Mouse (Mus musculus): ENCODE measurements around the gene Mpi. TPM values are rescaled to one million over a fixed set of nuclear protein-coding genes. Genes with fewer than 3 reads are reported as not detected.

The Mpi gene
- polyA plus RNA-seq, 1 experiment from 2014 or later = 25.8 TPM

DNA sequence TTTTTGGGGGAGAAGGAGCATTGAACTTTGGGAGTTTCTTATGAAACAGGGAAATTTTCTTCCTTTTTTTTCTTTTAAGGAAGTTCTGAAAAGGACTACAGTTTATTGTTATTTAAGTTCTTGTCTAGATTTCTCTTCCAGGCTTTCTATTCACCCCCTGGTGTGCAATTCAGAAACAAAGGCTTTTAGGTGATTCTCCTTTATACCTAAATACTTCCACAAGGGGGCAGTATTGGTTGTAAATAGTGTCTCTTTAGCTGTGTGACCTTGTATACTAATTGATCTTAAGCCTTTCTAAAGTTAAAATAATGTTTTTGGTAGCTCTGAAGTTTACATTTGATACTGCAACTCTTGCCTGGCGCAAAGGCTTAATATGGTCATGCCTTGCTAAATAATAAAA, 28.8 kb downstream of the Mpi start:
- ATAC-seq (replicated peaks; ENCODE audit: low FRiP score) (no peak), DNase-seq (ENCODE audit: low spot score) (no peak)
- Histone ChIP-seq H3K27me3 (replicated peaks; ENCODE audit: control insufficient read depth, insufficient read depth, low read length) (no peaks in the 10 kb centered on the region), H3K4me3 (ENCODE audit: low read depth, low read length) (no peak overlapping the region), H3K4me1 (replicated peaks; ENCODE audit: control insufficient read depth, insufficient read depth, low read length) (peaks cover 10% of the 10 kb centered on the region), H3K4me2 (no peak overlapping the region), H3K27ac (ENCODE audit: low read depth, low read length) (no peak overlapping the region), H3K36me3 (ENCODE audit: control insufficient read depth, insufficient read depth, low read length) (no peaks in the 10 kb centered on the region), H3K9me3 (ENCODE audit: control insufficient read depth, low read length) (no peaks in the 10 kb centered on the region), H3K9ac (ENCODE audit: low read depth, low read length) (no peak overlapping the region)
- WGBS = 71% methylated on average over 1 of the region's 1 CpGs

DNA sequence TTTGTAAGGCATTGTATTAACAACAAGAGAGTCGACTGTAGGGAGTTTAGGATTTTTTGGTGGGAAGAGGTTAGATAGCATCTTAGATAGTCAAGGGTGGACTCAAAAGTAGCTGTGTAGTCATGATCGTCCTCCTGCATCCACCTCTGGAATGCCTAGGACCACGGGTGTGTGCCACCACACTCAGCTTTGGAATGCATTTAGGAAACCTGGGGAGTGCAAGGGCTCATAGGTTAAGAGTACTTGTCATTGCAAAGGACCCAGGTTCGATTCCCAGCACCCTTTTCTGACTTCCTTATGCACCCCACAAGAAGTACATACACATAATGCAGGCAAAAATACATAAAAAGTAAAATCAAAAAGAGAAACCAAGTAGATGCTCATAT, 29.7 kb downstream of the Mpi start:
- no peak for ATAC-seq (replicated peaks; ENCODE audit: low FRiP score)
- Histone ChIP-seq H3K4me2 (peak overlapping the region; percentile 82), H3K4me3 (ENCODE audit: low read depth, low read length) (peak overlapping the region; percentile 91; the same call in 1 of the 2 replicates), H3K27ac (ENCODE audit: low read depth, low read length) (no peak overlapping the region; the same call in 1 of the 2 replicates), H3K27me3 (replicated peaks; ENCODE audit: control insufficient read depth, insufficient read depth, low read length) (no peaks in the 10 kb centered on the region), H3K4me1 (replicated peaks; ENCODE audit: control insufficient read depth, insufficient read depth, low read length) (peaks cover 10% of the 10 kb centered on the region), H3K9ac (ENCODE audit: low read depth, low read length) (peak overlapping the region; percentile 96; the same call in 1 of the 2 replicates), H3K9me3 (ENCODE audit: control insufficient read depth, low read length) (no peaks in the 10 kb centered on the region), H3K36me3 (ENCODE audit: control insufficient read depth, insufficient read depth, low read length) (no peaks in the 10 kb centered on the region)
- 63% methylated on average over 4 of the region's 4 CpGs for WGBS
- no peak for DNase-seq (ENCODE audit: low spot score)

DNA sequence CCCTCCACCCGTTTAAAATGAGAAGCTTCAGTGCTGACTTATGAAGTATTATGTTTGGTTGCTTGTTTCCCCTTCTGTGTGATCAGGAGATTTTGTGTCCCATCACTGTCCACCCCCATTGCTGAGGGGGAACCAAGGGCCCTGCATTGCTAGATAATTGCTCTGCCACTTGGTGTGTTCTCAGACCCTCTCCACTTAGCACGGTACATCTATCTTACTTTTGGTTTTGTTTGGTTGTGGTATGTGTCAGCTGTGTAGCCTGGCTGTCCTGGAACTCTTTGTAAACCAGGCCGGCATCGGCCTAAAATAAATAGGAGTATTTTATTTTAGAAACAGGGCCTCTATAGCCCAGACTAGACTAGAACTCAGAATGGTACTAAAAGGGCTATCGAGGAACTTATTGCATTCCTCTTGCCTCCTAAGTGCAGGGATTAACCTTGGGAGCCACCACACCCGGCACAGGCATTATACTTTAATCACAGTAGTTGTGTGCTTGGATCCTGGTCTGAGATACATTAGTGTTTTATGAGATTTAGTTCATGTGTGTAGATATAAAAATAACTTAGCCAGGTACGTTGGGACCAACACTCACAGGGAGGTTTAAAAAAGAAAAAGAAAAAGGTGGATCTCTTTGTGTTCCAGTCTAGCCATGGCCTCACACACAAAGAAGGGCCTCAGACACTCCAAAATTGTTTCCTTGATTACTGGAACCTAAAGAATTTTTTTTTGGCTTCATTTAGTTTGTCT, 30.3 kb downstream of the Mpi start:
- no peak for DNase-seq (ENCODE audit: low spot score)
- no peak for ATAC-seq (replicated peaks; ENCODE audit: low FRiP score)
- H3K36me3 ChIP-seq (ENCODE audit: control insufficient read depth, insufficient read depth, low read length) = no peaks in the 10 kb centered on the region
- no peak overlapping the region; the same call in 1 of the 2 replicates for H3K27ac ChIP-seq (ENCODE audit: low read depth, low read length)
- 37% methylated on average over 7 of the region's 7 CpGs for WGBS
- no peaks in the 10 kb centered on the region for H3K27me3 ChIP-seq (replicated peaks; ENCODE audit: control insufficient read depth, insufficient read depth, low read length)
- H3K9me3 ChIP-seq (ENCODE audit: control insufficient read depth, low read length) = no peaks in the 10 kb centered on the region
- H3K4me2 ChIP-seq = peak overlapping the region; percentile 82
- peaks cover 10% of the 10 kb centered on the region for H3K4me1 ChIP-seq (replicated peaks; ENCODE audit: control insufficient read depth, insufficient read depth, low read length)
- H3K9ac ChIP-seq (ENCODE audit: low read depth, low read length) = peak overlapping the region; percentile 96
- peak overlapping the region; percentile 91 for H3K4me3 ChIP-seq (ENCODE audit: low read depth, low read length)

DNA sequence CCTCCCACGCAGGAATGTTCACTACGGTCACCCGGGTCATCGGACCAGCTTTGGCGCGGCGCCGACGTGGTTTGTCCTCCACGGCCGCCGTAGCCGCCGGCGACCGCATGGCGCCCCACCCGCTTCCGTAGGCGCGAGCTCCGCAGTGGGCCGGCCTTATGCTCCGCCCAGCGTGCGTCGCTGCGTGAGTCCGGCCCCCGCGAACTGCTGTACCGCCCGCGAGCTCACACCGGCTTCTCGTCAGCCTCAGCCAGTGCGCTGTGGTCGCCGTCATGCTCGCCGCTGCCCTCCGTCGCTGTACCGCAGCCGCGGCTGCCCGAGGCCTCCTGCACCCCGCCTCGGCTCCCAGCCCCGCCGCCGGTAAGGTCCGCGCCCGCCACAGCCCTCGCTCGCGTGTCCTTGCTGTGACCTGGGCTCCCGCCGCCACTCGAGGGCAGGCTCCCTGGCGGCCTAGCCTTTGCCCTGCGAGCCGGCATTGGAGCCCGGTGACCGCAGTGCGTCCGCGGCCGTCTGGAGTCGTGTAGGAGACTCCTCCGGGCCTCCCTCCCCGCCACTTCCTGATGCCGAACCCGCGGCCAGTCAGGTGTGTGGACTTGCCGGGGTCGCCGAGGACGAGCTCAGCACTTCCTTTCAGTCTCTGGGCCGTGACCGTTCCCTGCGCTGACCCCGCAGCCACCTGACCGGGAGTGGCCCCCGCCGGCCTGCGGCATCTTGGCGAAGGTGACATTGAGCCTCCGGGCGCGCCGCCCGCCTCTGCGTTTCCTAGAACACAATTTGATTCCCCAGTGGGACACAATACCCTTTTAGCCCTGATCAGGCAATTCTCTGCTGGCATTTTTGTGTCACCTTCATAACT, 31.3 kb downstream of the Mpi start, which contains the start of gene Cox5a:
TSS of gene Cox5a (plus strand) at position 219 of the 856 bp plus-strand sequence.
- DNase-seq (ENCODE audit: low spot score) (peak; percentile 90), ATAC-seq (replicated peaks; ENCODE audit: low FRiP score) (peak; percentile 98)
- H3K4me2 ChIP-seq = peak within 1 kb of the TSS; percentile 82
- H3K9me3 ChIP-seq (ENCODE audit: control insufficient read depth, low read length) = no peaks in the 10 kb centered on the region
- H3K27me3 ChIP-seq (replicated peaks; ENCODE audit: control insufficient read depth, insufficient read depth, low read length) = no peaks in the 10 kb centered on the region
- H3K9ac ChIP-seq (ENCODE audit: low read depth, low read length) = peak within 1 kb of the TSS; percentile 96
- under 1% methylated on average over 95 of the region's 95 CpGs for WGBS
- peak within 1 kb of the TSS; percentile 89 for H3K27ac ChIP-seq (ENCODE audit: low read depth, low read length)
- peaks cover 10% of the 10 kb centered on the region for H3K4me1 ChIP-seq (replicated peaks; ENCODE audit: control insufficient read depth, insufficient read depth, low read length)
- H3K4me3 ChIP-seq (ENCODE audit: low read depth, low read length) = peak within 1 kb of the TSS; percentile 91
- H3K36me3 ChIP-seq (ENCODE audit: control insufficient read depth, insufficient read depth, low read length) = no peaks in the 10 kb centered on the region

DNA sequence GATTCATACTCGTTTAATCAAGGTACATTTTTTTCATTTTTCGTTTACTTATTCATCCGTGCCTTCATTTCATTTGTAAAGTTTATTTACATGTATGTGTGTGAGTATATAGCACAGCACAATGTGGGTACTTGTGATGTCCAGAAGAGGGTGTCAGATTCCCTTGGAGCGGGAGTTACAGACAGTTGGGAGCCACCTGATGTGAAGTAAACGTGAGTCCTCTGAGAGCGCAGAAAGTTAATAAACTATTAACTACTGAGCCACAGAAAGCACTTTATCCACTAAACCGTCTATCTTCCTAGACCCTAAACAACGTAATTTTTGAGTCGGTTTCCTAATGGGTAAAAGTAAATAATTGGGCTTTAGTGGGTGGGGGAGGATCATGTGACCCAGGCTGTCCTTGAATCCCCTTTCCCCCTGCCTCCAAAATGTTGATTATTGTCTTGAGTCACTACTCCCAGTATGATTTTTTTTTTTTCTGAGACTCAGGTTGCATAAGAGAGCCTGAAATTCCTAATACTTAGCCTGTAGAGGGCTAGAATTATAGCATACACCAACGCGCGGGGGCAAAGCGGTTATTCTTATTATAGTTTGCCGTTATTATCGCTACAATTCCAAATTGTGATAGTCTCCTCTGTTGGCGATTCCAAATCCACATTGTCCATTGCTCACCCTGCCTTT, 32.0 kb downstream of the Mpi start:
- Histone ChIP-seq H3K4me1 (replicated peaks; ENCODE audit: control insufficient read depth, insufficient read depth, low read length) (peaks cover 10% of the 10 kb centered on the region), H3K36me3 (ENCODE audit: control insufficient read depth, insufficient read depth, low read length) (no peaks in the 10 kb centered on the region), H3K27me3 (replicated peaks; ENCODE audit: control insufficient read depth, insufficient read depth, low read length) (no peaks in the 10 kb centered on the region), H3K9ac (ENCODE audit: low read depth, low read length) (peak overlapping the region; percentile 52), H3K27ac (ENCODE audit: low read depth, low read length) (peak overlapping the region; percentile 89), H3K9me3 (ENCODE audit: control insufficient read depth, low read length) (no peaks in the 10 kb centered on the region), H3K4me2 (peak overlapping the region; percentile 82), H3K4me3 (ENCODE audit: low read depth, low read length) (peak overlapping the region; percentile 91)
- DNase-seq (ENCODE audit: low spot score) = no peak
- ATAC-seq (replicated peaks; ENCODE audit: low FRiP score) = peak; percentile 15
- 29% methylated on average over 16 of the region's 16 CpGs for WGBS

DNA sequence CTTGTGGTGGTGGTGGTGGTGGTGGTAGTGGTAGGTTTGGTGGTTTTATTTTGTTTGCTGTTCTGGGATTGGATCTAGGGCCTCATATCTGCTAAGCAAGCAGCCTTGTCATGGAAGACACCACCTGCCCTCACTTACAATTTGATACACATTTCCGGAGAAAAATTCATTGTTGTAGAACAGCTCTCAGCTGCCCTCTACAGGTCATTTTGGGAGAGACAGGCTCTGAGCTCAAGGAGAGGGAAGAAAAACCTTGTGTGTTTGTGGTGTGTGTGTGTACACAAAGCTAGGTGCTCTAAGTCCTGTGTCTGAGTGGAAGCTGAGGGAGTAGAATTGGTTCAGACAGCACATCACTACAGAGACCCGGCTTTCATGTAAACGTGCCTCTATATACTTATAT, 35.5 kb downstream of the Mpi start:
- WGBS = 3% methylated on average over 3 of the region's 3 CpGs
- Histone ChIP-seq H3K9ac (ENCODE audit: low read depth, low read length) (no peak overlapping the region), H3K27me3 (replicated peaks; ENCODE audit: control insufficient read depth, insufficient read depth, low read length) (no peaks in the 10 kb centered on the region), H3K36me3 (ENCODE audit: control insufficient read depth, insufficient read depth, low read length) (no peaks in the 10 kb centered on the region), H3K27ac (ENCODE audit: low read depth, low read length) (no peak overlapping the region), H3K4me1 (replicated peaks; ENCODE audit: control insufficient read depth, insufficient read depth, low read length) (peaks cover under 1% of the 10 kb centered on the region), H3K4me2 (no peak overlapping the region), H3K4me3 (ENCODE audit: low read depth, low read length) (no peak overlapping the region), H3K9me3 (ENCODE audit: control insufficient read depth, low read length) (no peaks in the 10 kb centered on the region)
- no peak for DNase-seq (ENCODE audit: low spot score)
- no peak for ATAC-seq (replicated peaks; ENCODE audit: low FRiP score)

DNA sequence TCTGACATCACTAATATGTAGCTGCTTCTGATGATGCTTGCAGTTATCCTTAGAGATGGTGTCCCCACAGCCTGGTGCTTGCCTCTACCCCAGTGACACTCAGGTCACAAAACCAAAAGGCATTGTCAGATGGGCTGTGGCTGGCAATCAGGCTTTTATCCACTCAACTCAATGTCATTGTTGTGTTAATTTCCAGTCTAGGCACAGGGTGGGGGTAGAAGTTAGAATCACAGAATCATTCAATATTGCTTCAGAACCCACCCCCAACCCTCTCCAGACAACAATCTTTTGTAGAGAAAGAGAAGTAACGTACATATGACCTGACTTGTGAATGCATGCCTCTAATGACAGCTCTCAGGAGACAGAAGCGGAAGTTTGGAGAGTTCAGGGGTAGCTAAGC, 42.0 kb downstream of the Mpi start:
- Histone ChIP-seq H3K9me3 (ENCODE audit: control insufficient read depth, low read length) (no peaks in the 10 kb centered on the region), H3K27ac (ENCODE audit: low read depth, low read length) (no peak overlapping the region), H3K4me1 (replicated peaks; ENCODE audit: control insufficient read depth, insufficient read depth, low read length) (peaks cover 9% of the 10 kb centered on the region), H3K9ac (ENCODE audit: low read depth, low read length) (no peak overlapping the region), H3K4me2 (no peak overlapping the region), H3K4me3 (ENCODE audit: low read depth, low read length) (no peak overlapping the region), H3K36me3 (ENCODE audit: control insufficient read depth, insufficient read depth, low read length) (no peaks in the 10 kb centered on the region), H3K27me3 (replicated peaks; ENCODE audit: control insufficient read depth, insufficient read depth, low read length) (peaks cover 17% of the 10 kb centered on the region)
- 73% methylated on average over 2 of the region's 2 CpGs for WGBS
- no peak for ATAC-seq (replicated peaks; ENCODE audit: low FRiP score)
- DNase-seq (ENCODE audit: low spot score) = no peak

DNA sequence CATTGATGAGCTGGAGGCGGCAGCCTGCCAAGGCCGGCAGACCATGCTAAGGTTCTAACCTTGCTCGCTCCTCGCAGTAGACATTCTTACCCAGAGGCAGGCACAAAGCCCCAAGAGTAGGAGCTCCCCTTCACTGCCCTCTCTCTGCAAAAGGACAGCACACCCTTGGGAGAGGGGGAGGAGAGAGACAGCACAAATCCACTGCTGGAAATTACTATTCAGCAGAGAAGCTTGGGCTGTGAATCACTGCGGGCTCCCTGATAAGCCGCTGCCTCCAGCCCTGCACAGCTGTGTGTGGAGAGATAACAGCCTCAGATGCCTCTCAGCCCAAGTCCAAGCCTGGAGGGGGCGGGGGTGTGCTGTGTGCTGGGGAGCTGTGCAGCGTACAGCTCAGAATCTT, 46.9 kb downstream of the Mpi start:
- no peak overlapping the region; the same call in 1 of the 2 replicates for H3K4me3 ChIP-seq (ENCODE audit: low read depth, low read length)

More for the DNA sequence above, 46.9 kb downstream of the Mpi start:
- Histone ChIP-seq H3K36me3 (ENCODE audit: control insufficient read depth, insufficient read depth, low read length) (no peaks in the 10 kb centered on the region), H3K4me1 (replicated peaks; ENCODE audit: control insufficient read depth, insufficient read depth, low read length) (peaks cover 36% of the 10 kb centered on the region), H3K4me2 (peak overlapping the region; percentile 43), H3K27ac (ENCODE audit: low read depth, low read length) (no peak overlapping the region), H3K9ac (ENCODE audit: low read depth, low read length) (0 out of 2 replicates have a peak overlapping the region, but pooled peaks have one; percentile 34), H3K27me3 (replicated peaks; ENCODE audit: control insufficient read depth, insufficient read depth, low read length) (peaks cover 66% of the 10 kb centered on the region), H3K9me3 (ENCODE audit: control insufficient read depth, low read length) (no peaks in the 10 kb centered on the region)
- DNase-seq (ENCODE audit: low spot score) = peak; percentile 79
- WGBS = 2% methylated on average over 8 of the region's 8 CpGs
- ATAC-seq (replicated peaks; ENCODE audit: low FRiP score) = peak; percentile 99
